Mouse (Mus musculus) kidney, adult 2 months (tissue): ENCODE data around the gene Ahcyl2. TPM values are rescaled to one million over a fixed set of nuclear protein-coding genes. Genes with fewer than 3 reads are reported as not detected.
"Not testable (repeated sequence)": the region's sequence is repeated elsewhere in the genome, so short reads cannot be mapped to it uniquely, and the experiment has no call there.

Source experiments
- DNase-seq: peaks from one replicate; pipeline ENCODE4 v3.0.0; 2021
- H3K27ac ChIP-seq: fragments of 200-500 bp; 2 replicates; pipeline ENCODE4 v1.5.1; 2012; ENCODE audit warnings: low read depth, low read length, control low read depth, inconsistent platforms; ENCODE audit not compliant: insufficient read depth
- H3K27me3 ChIP-seq: fragments of 200-500 bp; replicated peaks from 2 replicates; pipeline ENCODE4 v1.6.1; 2012; ENCODE audit warnings: mild to moderate bottlenecking, moderate library complexity, low read length, inconsistent platforms; ENCODE audit not compliant: control insufficient read depth, insufficient read depth
- H3K36me3 ChIP-seq: fragments of 200-500 bp; 2 replicates; pipeline ENCODE4 v1.6.1; 2012; ENCODE audit warnings: mild to moderate bottlenecking, moderate library complexity, low read length, inconsistent platforms; ENCODE audit not compliant: control insufficient read depth, insufficient read depth
- H3K4me1 ChIP-seq: fragments of 200-500 bp; 2 replicates; pipeline ENCODE4 v1.6.1; 2011; ENCODE audit warnings: low read length; ENCODE audit not compliant: control insufficient read depth, insufficient read depth
- H3K4me3 ChIP-seq: fragments of 200-500 bp; 2 replicates; pipeline ENCODE4 v1.5.1; 2011; ENCODE audit warnings: mild to moderate bottlenecking, low read depth, low read length, control low read depth; ENCODE audit not compliant: insufficient read depth
- CTCF ChIP-seq: fragments of 200-500 bp; conservative IDR thresholded peaks from 2 replicates; pipeline ENCODE4 v1.5.1; 2011; ENCODE audit warnings: low read depth, mild to moderate bottlenecking, control low read depth, low read length, moderate library complexity, mixed read lengths; ENCODE audit not compliant: insufficient read depth, insufficient read length
- POLR2A ChIP-seq: fragments of 200-500 bp; IDR thresholded peaks from one replicate; pipeline ENCODE4 v1.6.1; 2011; ENCODE audit warnings: low read depth, low read length, control low read depth
- WGBS: fragments of 180-500 bp; shearing (Covaris S2); methylation state at CpG from one replicate; pipeline ENCODE4 v1.1.7; 2018; 5-methylcytosine and 5-hydroxymethylcytosine counted together
- polyA plus RNA-seq: library from polyadenylated mRNA; depleted of rRNA; stranded (reverse); fragments of >200 nt; gene quantifications from 2 replicates; pipeline ENCODE4 v1.2.3, GENCODE M21; 2012

Gene Ahcyl2
- polyA plus RNA-seq, 1 experiment: 122 TPM

- Histone ChIP-seq H3K4me3 (no peak overlapping the region), H3K27me3 (no peaks in the 10 kb centered on the region), H3K36me3 (no peaks in the 10 kb centered on the region), H3K4me1 (peaks cover 9% of the 10 kb centered on the region; the same call in 1 of the 2 replicates), H3K27ac (no peak overlapping the region)
- peak; percentile 82 for DNase-seq
- TF ChIP-seq CTCF: peak; percentile 96
- TF ChIP-seq POLR2A: no peak
- 27% methylated on average over 4 of the region's 4 CpGs for WGBS
These were observed 9.4 kb upstream of the Ahcyl2 start for GRCm38 (mm10) chr6:29758417-29758816.

- Histone ChIP-seq H3K4me3 (no peak overlapping the region), H3K27me3 (no peaks in the 10 kb centered on the region), H3K36me3 (no peaks in the 10 kb centered on the region), H3K27ac (peak overlapping the region; percentile 63), H3K4me1 (peaks cover 9% of the 10 kb centered on the region; the same call in 1 of the 2 replicates)
- TF ChIP-seq CTCF (no peak), POLR2A (no peak)
- DNase-seq: peak; percentile 45
- WGBS: 60% methylated on average over 13 of the region's 13 CpGs
These were observed 8.7 kb upstream of the Ahcyl2 start for GRCm38 (mm10) chr6:29759012-29759679.

GRCm38 (mm10) chr6:29760397-29760796, 7.4 kb upstream of the Ahcyl2 start:
- DNase-seq, H3K36me3 ChIP-seq, H3K4me3 ChIP-seq, H3K4me1 ChIP-seq, H3K27me3 ChIP-seq, H3K27ac ChIP-seq: not testable (repeated sequence)
- WGBS: 100% methylated on average over 2 of the region's 2 CpGs

GRCm38 (mm10) chr6:29761282-29761681, 6.5 kb upstream of the Ahcyl2 start:
- 70% methylated on average over 4 of the region's 4 CpGs for WGBS

GRCm38 (mm10) chr6:29762524-29762923, 5.3 kb upstream of the Ahcyl2 start:
- Histone ChIP-seq H3K4me3 (no peak overlapping the region), H3K4me1 (peaks cover 9% of the 10 kb centered on the region; the same call in 1 of the 2 replicates), H3K27me3 (no peaks in the 10 kb centered on the region), H3K36me3 (no peaks in the 10 kb centered on the region), H3K27ac (no peak overlapping the region)
- TF ChIP-seq POLR2A (no peak), CTCF (peak; percentile 96)
- WGBS: 63% methylated on average over 4 of the region's 4 CpGs
- DNase-seq: peak; percentile 74

More at GRCm38 (mm10) chr6:29761282-29761681, 6.5 kb upstream of the Ahcyl2 start:
- no peaks in the 10 kb centered on the region for H3K27me3 ChIP-seq
- no peak overlapping the region for H3K27ac ChIP-seq
- peak; percentile 56 for DNase-seq
- H3K4me1 ChIP-seq: peaks cover 9% of the 10 kb centered on the region; the same call in 1 of the 2 replicates
- TF ChIP-seq POLR2A (no peak), CTCF (no peak)
- no peaks in the 10 kb centered on the region for H3K36me3 ChIP-seq
- no peak overlapping the region for H3K4me3 ChIP-seq

GRCm38 (mm10) chr6:29766874-29767273, 937 bp upstream of the Ahcyl2 start:
- Histone ChIP-seq H3K4me1 (peaks cover 11% of the 10 kb centered on the region), H3K27me3 (no peaks in the 10 kb centered on the region), H3K4me3 (no peak overlapping the region), H3K36me3 (no peaks in the 10 kb centered on the region), H3K27ac (no peak overlapping the region)
- DNase-seq: no peak
- WGBS: 95% methylated on average over 2 of the region's 2 CpGs
- no peak for TF ChIP-seq POLR2A
- TF ChIP-seq CTCF: 0 out of 2 replicates have a peak, but pooled peaks have one; percentile 4

GRCm38 (mm10) chr6:29768791-29769441, 1.1 kb downstream of the Ahcyl2 start:
- peak overlapping the region; percentile 72 for H3K27ac ChIP-seq
- H3K4me3 ChIP-seq: peak overlapping the region; percentile 75
- H3K36me3 ChIP-seq: no peaks in the 10 kb centered on the region
- H3K4me1 ChIP-seq: peaks cover 11% of the 10 kb centered on the region
- DNase-seq: peak; percentile 58
- no peaks in the 10 kb centered on the region for H3K27me3 ChIP-seq
- WGBS: under 1% methylated on average over 50 of the region's 50 CpGs
- TF ChIP-seq CTCF: no peak
- TF ChIP-seq POLR2A: no peak
